Mouse (Mus musculus) G1E (cell line): ENCODE measurements around the gene Mrps27. TPM values are rescaled to one million over a fixed set of nuclear protein-coding genes. Genes with fewer than 3 reads are reported as not detected.

Experiments
- ATAC-seq: 2 replicates; pipeline ENCODE4 v1.8.0; 2016; ENCODE audit warnings: mild to moderate bottlenecking; ENCODE audit not compliant: insufficient number of reproducible peaks, poor library complexity, low FRiP score, severe bottlenecking; ENCODE audit errors: extremely low read depth
- DNase-seq: peaks from one replicate; pipeline ENCODE4 v3.0.0; 2012; ENCODE audit warnings: low spot score
- H3K27me3 ChIP-seq: 2 replicates; pipeline ENCODE4 v1.6.1; 2012; ENCODE audit warnings: mild to moderate bottlenecking, low read length, inconsistent platforms; ENCODE audit not compliant: insufficient read depth
- H3K36me3 ChIP-seq: replicated peaks from 2 replicates; pipeline ENCODE3; 2012; ENCODE audit warnings: mild to moderate bottlenecking, inconsistent platforms
- H3K4me1 ChIP-seq: 2 replicates; pipeline ENCODE4 v1.6.1; 2012; ENCODE audit warnings: low read depth, low read length, inconsistent platforms, mixed read lengths; ENCODE audit not compliant: insufficient read depth
- H3K4me3 ChIP-seq: 2 replicates; pipeline ENCODE4 v1.5.1; 2012; ENCODE audit warnings: low read depth, mild to moderate bottlenecking, inconsistent platforms, low read length, moderate library complexity, mixed read lengths
- H3K9me3 ChIP-seq: replicated peaks from 2 replicates; pipeline ENCODE4 v1.6.1; 2012; ENCODE audit warnings: inconsistent platforms
- CTCF ChIP-seq: IDR thresholded peaks from 2 replicates; pipeline ENCODE4 v1.5.1; 2012; ENCODE audit warnings: low read depth, low read length, inconsistent platforms, mixed read lengths
- GATA1 ChIP-seq: IDR thresholded peaks from 2 replicates; pipeline ENCODE4 v1.6.1; 2012; ENCODE audit warnings: borderline replicate concordance, low read length, inconsistent platforms, mixed read lengths
- GATA2 ChIP-seq: IDR thresholded peaks from 2 replicates; pipeline ENCODE4 v1.6.1; 2012; ENCODE audit warnings: low read depth, low read length, inconsistent platforms, borderline replicate concordance
- POLR2AphosphoS5 ChIP-seq: IDR thresholded peaks from 2 replicates; pipeline ENCODE4 v1.6.1; 2012; ENCODE audit warnings: low read depth, low read length, inconsistent platforms; ENCODE audit not compliant: insufficient replicate concordance
- TAL1 ChIP-seq: conservative IDR thresholded peaks from 2 replicates; pipeline ENCODE4 v1.6.1; 2012; ENCODE audit warnings: low read depth, low read length, inconsistent platforms, mixed read lengths
- polyA plus RNA-seq: library from polyadenylated mRNA; stranded (reverse); fragments of >175 nt; gene quantifications from 2 replicates; pipeline ENCODE4 v1.2.3, GENCODE M21; 2012
- total RNA-seq, 2 experiments: library from RNA; stranded (forward) in 1 of 2; stranded (reverse) in 1 of 2; fragments of 200-1000 nt in 1 of 2; fragments of >200 nt in 1 of 2; fragmentation: Nextera tagmentation in 1 of 2; gene quantifications; 2 replicates each; pipeline ENCODE4 v1.2.3; 2014 to 2017

Mrps27 gene
- total and polyA plus RNA-seq, 3 experiments, result 14.5 to 26.1 (median 18.4) TPM

- no peak overlapping the region for H3K4me3 ChIP-seq
- peaks cover 68% of the 10 kb centered on the region for H3K36me3 ChIP-seq
- ATAC-seq (no peak), DNase-seq (no peak)
- H3K9me3 ChIP-seq, result no peaks in the 10 kb centered on the region
- no peaks in the 10 kb centered on the region for H3K4me1 ChIP-seq
- TF ChIP-seq POLR2AphosphoS5 (no peak), CTCF (no peak), GATA2 (no peak), TAL1 (no peak), GATA1 (no peak)
- H3K27me3 ChIP-seq, result no peaks in the 10 kb centered on the region
Measured at GRCm38 (mm10) chr13:99378223-99378622, 33.6 kb downstream of the Mrps27 start.

DNA sequence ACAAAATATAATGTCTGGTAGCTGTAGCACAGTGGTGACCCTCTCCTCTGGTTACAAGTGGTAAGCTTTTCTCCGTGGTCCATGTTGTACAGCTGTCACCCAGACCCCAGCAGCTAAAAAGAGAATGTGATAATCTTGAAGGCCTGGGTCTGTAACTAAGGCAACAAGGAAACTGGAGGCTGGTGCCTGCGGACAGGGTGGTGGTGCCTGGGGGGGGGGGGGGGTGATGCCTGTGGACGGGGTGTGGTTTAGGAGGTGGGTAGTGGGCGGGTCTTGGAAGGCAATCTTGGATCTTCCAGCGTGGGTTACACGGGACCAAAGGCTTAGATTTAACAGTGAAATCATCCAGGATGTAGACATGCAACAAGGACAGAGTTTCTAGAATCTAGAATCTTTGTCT lies 37.8 kb downstream of the Mrps27 start:
- no peak for TF ChIP-seq POLR2AphosphoS5
- no peak for TF ChIP-seq CTCF
- TF ChIP-seq GATA2, result no peak
- no peak for TF ChIP-seq TAL1
- no peak for TF ChIP-seq GATA1
- Histone ChIP-seq H3K27me3 (no peaks in the 10 kb centered on the region), H3K36me3 (peaks cover 73% of the 10 kb centered on the region), H3K4me3 (no peak overlapping the region), H3K4me1 (no peaks in the 10 kb centered on the region), H3K9me3 (no peaks in the 10 kb centered on the region)
- DNase-seq (no peak), ATAC-seq (no peak; the same call in 1 of the 2 replicates)

DNA sequence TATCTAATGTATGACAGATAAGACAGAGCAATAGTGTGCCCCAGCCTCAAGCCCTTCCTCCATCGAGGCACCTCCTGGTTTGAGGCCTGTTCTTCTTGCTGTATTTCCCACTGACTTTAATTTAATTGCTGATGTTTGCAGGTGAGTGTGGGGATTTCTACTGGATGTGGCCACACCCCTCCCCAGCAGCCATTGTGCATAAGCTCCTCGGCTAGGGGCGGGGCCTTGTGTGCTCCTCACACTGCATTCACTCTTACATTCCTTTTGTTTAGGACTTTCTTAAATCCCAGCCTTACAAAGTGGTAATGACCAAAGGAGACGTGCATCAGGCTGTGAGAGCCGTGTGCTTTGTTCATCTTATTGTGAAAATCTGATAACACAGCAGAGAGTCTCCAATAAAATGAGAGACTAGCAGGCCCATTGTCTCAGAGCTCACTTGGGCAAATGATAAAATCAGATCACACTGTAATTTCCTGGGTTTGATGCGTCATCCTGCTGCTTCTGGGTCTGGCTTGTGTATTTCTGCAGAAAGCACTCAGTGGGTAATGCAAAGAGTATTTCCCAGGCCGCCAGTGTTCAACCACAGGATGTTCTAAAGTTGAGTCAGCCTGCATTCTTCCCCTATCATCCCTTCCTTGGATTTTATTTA lies 40.1 kb downstream of the Mrps27 start:
- TF ChIP-seq GATA2, result no peak
- TF ChIP-seq CTCF, result no peak
- no peak for TF ChIP-seq TAL1
- no peak for ATAC-seq

GRCm38 (mm10) chr13:99385911-99386310 lies 41.3 kb downstream of the Mrps27 start:
- DNase-seq (no peak), ATAC-seq (no peak)
- H3K36me3 ChIP-seq, result peaks cover 73% of the 10 kb centered on the region
- H3K4me1 ChIP-seq, result no peaks in the 10 kb centered on the region
- H3K9me3 ChIP-seq, result no peaks in the 10 kb centered on the region
- TF ChIP-seq GATA1 (no peak), POLR2AphosphoS5 (no peak), GATA2 (no peak), TAL1 (no peak), CTCF (no peak)
- no peak overlapping the region for H3K4me3 ChIP-seq
- H3K27me3 ChIP-seq, result no peaks in the 10 kb centered on the region

More for the DNA sequence above, 40.1 kb downstream of the Mrps27 start:
- H3K4me3 ChIP-seq, result no peak overlapping the region
- H3K9me3 ChIP-seq, result no peaks in the 10 kb centered on the region
- H3K4me1 ChIP-seq, result no peaks in the 10 kb centered on the region
- no peak for DNase-seq
- peaks cover 74% of the 10 kb centered on the region for H3K36me3 ChIP-seq
- no peaks in the 10 kb centered on the region for H3K27me3 ChIP-seq

GRCm38 (mm10) chr13:99386341-99386740 lies 41.8 kb downstream of the Mrps27 start:
- no peak for DNase-seq
- no peak for ATAC-seq
- Histone ChIP-seq H3K4me3 (no peak overlapping the region), H3K27me3 (no peaks in the 10 kb centered on the region), H3K4me1 (no peaks in the 10 kb centered on the region), H3K9me3 (no peaks in the 10 kb centered on the region), H3K36me3 (peaks cover 73% of the 10 kb centered on the region)
- TF ChIP-seq CTCF (no peak), TAL1 (no peak), GATA1 (no peak), GATA2 (no peak), POLR2AphosphoS5 (no peak)

DNA sequence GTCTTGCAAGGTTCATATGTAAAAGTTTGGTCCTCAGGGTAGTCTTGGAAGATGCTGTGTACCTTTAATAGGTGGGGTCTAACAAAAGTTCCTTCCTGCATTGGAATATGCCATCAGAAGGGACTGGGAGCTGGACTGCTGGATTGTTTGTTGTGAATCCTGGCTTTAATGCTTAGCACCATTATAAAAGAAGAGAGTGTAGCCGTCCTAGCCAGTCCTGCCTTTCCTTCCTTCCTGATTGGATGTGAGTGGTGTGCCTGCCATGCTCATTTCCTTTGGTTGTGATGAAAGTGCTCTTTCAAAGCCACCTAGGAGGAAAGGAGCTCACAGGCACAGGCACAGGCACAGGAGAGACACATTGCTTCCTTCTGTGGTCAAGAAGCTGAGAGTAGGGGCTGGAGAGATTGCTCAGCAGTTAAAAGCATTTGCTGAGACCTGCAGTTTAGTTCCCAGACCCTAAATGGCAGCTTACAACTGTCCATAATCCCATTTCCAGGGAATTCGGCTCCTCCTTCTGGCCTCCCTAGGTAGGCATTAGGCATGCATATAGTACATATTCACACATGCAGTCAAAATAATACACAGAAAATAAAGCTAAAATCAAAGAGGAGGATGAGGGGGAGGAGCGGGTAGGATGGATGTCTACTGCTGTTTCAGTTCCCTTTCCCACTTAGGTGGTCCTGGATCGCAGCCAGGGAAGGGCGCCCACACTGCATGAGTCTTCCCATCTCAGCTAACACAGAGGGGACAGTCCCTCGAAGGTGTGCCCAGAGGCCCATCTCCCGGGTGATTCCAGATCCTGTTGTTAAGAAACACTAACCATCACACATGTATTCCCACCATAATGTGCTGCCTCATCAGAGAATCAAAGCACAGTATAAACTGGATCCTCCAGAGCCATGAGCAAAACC lies 43.6 kb downstream of the Mrps27 start:
- no peak overlapping the region for H3K4me3 ChIP-seq
- no peaks in the 10 kb centered on the region for H3K4me1 ChIP-seq
- ATAC-seq, result no peak
- no peak for DNase-seq
- TF ChIP-seq TAL1 (no peak), POLR2AphosphoS5 (no peak), GATA1 (no peak), GATA2 (no peak), CTCF (no peak)
- H3K9me3 ChIP-seq, result no peaks in the 10 kb centered on the region
- no peaks in the 10 kb centered on the region for H3K27me3 ChIP-seq
- peaks cover 75% of the 10 kb centered on the region for H3K36me3 ChIP-seq
